Mouse (Mus musculus): Measurements from ENCODE around the gene H2al1g.
"Not testable (repeated sequence)": the region's sequence is repeated elsewhere in the genome, so short reads cannot be mapped to it uniquely, and the experiment has no call there.

Gene H2al1g

GRCm38 (mm10) chrX:11317956-11318355, at the start of gene H2al1g:
Gene H2al1g, plus strand, starts transcription at chrX:11318256.
- DNase-seq (ENCODE audit: low read depth, low spot score): not testable (repeated sequence)

DNA sequence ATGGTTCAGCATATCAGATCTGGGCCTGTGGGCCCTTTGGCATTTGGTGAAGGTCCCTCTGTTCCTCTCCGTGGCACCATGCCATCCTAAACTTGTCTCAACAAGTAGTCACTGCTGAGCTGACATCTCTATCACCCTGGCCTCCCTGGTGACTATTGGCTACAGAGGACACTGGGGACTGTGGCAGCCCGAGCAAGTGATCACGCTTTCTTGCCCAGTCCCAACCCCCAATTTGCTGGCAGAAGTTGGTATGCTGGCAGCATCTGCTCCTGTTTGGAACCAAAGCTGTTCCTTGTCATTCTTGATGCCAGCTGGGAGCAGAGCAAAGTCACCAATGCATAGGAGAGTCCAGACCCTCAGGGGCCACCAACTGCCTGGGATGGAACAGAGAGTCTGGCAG, 49.0 kb upstream of the H2al1g start:
- DNase-seq (ENCODE audit: low read depth, low spot score): no peak

GRCm38 (mm10) chrX:11273190-11273589, 44.9 kb upstream of the H2al1g start:
- DNase-seq (ENCODE audit: low read depth, low spot score): no peak

GRCm38 (mm10) chrX:11277083-11277482, 41.0 kb upstream of the H2al1g start:
- no peak for DNase-seq (ENCODE audit: low read depth, low spot score)

DNA sequence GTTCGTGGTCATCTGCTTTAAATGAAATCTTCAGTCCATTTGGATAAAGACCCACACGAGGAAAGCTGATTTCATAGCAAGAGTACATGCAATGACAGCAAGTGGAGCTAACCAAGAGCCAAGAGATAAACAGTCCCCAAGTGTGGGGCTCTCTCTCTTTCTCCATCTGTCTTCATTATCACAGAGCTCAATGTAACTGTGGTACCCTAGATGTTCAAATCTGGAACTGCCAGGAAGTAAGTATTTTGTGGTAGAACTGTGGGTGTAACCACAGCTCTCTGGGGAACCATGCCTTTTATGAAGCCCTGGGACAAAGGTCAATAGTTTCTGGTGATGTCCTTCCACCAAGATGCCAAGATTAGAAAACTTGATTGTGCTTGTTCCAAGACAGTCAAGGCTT, 37.3 kb upstream of the H2al1g start:
- DNase-seq (ENCODE audit: low read depth, low spot score): no peak

DNA sequence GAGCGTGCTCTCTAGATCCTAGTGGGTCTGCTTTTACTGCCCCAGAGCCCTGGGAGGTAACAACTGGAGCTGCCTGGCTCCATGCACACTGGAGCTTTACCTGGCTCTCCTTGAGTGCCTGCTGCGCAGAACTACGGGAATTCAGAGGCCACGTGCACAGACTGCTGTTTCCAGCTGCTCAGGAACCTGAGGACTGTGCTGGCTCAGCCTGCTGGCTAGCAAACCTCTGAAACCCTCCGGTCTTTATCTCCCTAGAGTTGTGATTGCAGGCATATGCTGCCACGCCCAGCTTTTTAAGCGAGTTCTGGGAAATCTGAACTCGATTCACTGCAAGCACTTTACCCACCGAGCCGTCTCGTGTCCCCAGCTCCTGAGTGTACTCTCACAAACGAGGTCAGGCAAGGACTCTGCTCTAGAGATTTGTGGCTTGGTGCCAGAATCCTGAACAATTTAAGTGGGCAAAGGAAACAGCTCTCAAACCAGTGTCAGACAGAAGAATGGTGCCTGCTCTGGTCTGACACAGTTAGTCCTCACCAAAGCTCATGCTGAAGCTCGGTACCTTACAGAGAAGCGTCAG, 29.7 kb upstream of the H2al1g start:
- DNase-seq (ENCODE audit: low read depth, low spot score): no peak

DNA sequence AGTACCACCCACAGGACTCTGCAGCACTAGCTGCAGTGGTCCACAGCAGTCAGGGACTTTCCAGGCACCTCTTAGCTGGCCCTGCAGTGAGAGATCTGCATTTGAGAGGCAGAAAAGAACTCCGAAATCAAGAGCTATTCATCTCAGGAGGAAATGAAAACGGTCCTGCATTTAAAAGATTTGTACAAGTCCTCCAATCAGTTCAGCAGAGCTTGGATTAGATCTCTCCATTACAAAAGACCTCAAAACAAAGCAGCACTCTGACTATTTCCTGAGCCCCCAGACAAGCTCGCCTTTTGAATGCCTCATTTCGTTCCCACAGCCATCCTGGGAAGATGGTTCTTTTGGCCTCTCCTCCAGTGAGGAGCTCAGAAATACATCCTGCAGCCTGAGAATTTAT, 28.8 kb upstream of the H2al1g start:
- no peak for DNase-seq (ENCODE audit: low read depth, low spot score)

DNA sequence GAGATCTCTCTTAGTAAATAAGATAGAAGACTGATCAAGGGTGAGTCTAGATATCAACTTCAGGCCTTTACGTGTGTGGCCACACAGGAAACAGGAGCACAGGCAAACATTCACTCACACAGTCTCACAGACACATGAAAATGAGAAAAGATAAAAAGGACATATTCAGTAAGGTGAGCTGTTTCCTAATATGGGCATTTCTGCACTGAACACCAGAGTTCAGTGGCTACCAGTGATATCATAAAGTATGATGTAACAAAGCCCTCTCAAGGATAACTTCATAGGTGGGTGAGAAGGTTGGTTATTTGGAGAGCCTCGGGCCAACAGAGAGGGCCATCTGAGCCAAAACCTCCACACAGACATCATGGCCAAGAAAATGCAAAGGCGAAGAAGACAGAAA, 19.1 kb upstream of the H2al1g start, which contains the start of gene H2al1a:
Gene H2al1a (plus strand): TSS at position 301 of the 400 bp plus-strand sequence.
- DNase-seq (ENCODE audit: low read depth, low spot score): not testable (repeated sequence)

GRCm38 (mm10) chrX:11302132-11302531, 15.9 kb upstream of the H2al1g start, which contains the start of gene H2al1b:
Gene H2al1b, plus strand, starts transcription at chrX:11302432.
- DNase-seq (ENCODE audit: low read depth, low spot score): not testable (repeated sequence)

GRCm38 (mm10) chrX:11305355-11305754, 12.7 kb upstream of the H2al1g start, which contains the start of gene H2al1c:
Gene H2al1c, plus strand, starts transcription at chrX:11305655.
- not testable (repeated sequence) for DNase-seq (ENCODE audit: low read depth, low spot score)

DNA sequence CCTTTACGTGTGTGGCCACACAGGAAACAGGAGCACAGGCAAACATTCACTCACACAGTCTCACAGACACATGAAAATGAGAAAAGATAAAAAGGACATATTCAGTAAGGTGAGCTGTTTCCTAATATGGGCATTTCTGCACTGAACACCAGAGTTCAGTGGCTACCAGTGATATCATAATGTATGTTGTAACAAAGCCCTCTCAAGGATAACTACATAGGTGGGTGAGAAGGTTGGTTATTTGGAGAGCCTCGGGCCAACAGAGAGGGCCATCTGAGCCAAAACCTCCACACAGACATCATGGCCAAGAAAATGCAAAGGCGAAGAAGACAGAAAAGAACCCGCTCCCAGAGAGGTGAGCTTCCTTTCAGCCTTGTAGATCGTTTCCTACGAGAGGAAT, 9.5 kb upstream of the H2al1g start, which contains the start of gene H2al1d:
Gene H2al1d (plus strand): TSS at position 301 of the 400 bp plus-strand sequence.
- not testable (repeated sequence) for DNase-seq (ENCODE audit: low read depth, low spot score)

- DNase-seq (ENCODE audit: low read depth, low spot score): not testable (repeated sequence)
Observed at GRCm38 (mm10) chrX:11311634-11312033, 6.4 kb upstream of the H2al1g start, which contains the start of gene H2al1e. Gene H2al1e, plus strand, starts transcription at chrX:11311934.

GRCm38 (mm10) chrX:11314858-11315257, 3.2 kb upstream of the H2al1g start, which contains the start of gene H2al1f:
Gene H2al1f, plus strand, starts transcription at chrX:11315158.
- not testable (repeated sequence) for DNase-seq (ENCODE audit: low read depth, low spot score)

- DNase-seq (ENCODE audit: low read depth, low spot score): not testable (repeated sequence)
Observed at GRCm38 (mm10) chrX:11321192-11321591, 3.1 kb downstream of the H2al1g start, which contains the start of gene H2al1h. Gene H2al1h, plus strand, starts transcription at chrX:11321492.

- DNase-seq (ENCODE audit: low read depth, low spot score): not testable (repeated sequence)
Observed at GRCm38 (mm10) chrX:11324359-11324758, 6.3 kb downstream of the H2al1g start, which contains the start of gene H2al1i. Gene H2al1i, plus strand, starts transcription at chrX:11324659.

DNA sequence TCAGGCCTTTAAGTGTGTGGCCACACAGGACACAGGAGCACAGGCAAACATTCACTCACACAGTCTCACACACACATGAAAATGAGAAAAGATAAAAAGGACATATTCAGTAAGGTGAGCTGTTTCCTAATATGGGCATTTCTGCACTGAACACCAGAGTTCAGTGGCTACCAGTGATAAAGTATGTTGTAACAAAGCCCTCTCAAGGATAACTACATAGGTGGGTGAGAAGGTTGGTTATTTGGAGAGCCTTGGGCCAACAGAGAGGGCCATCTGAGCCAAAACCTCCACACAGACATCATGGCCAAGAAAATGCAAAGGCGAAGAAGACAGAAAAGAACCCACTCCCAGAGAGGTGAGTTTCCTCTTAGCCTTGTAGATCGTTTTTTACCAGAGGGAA, 9.5 kb downstream of the H2al1g start, which contains the start of gene H2al1j:
Gene H2al1j (plus strand): TSS at position 301 of the 400 bp plus-strand sequence.
- DNase-seq (ENCODE audit: low read depth, low spot score): not testable (repeated sequence)

DNA sequence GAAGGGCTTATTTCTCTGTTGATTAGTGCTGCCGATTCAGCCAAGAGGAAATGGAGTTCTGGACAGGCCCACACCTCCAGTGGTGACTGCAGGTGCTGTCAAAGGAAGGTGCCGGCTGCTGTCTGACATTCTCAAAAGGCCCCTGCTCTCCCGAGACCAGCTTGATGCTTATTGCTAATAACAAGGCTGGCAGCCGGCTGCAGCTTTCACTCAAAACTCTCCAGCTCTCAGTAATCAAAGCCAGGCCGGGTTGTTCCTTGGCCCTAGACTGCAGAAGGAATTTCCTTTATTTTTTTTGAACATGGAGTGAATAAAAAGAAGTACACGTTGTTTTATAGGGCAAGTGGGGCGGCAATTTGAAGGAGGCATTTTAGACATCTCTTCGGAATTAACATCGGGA, 27.7 kb downstream of the H2al1g start:
- no peak for DNase-seq (ENCODE audit: low read depth, low spot score)

- DNase-seq (ENCODE audit: low read depth, low spot score): no peak
Observed at GRCm38 (mm10) chrX:11346756-11347155, 28.7 kb downstream of the H2al1g start.

DNA sequence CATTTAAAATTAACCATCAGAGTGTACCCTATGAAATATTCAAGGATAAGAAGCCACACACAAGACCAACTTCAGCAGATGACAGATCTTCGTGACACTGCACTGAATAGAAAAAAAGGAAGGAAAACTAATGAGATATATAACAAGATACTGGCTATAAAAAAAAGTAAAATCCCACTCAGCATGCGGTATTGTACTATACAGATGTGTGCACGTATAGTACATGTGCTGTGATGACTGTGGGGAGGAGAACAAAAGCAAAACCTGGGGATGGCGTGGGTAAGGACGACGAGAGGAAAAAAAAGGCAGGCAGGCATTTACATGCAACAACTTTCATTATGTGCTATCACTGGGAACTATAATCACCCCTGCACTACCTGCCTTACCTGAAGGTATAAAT, 42.8 kb downstream of the H2al1g start:
- DNase-seq (ENCODE audit: low read depth, low spot score): no peak

GRCm38 (mm10) chrX:11361261-11361660, 43.2 kb downstream of the H2al1g start:
- no peak for DNase-seq (ENCODE audit: low read depth, low spot score)

DNA sequence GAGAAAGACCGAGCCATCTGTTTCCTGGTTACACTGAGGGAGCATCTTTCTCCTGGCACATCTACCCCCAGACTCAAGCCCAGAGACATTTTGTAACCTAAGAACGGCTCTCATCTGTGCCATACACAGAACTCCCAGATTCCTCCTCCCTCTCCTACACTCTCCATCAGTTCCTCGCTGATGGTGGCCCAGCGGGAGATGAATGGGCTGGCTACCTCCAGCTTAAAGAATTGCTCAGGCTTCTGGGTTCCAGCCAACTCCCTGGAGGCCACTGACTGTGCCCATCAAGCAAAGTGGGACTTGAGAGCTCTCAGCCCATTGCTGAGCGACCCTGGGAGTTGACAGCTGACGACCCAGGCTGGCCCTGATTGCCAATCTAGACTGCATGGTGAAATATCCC, 45.8 kb downstream of the H2al1g start:
- no peak for DNase-seq (ENCODE audit: low read depth, low spot score)

- DNase-seq (ENCODE audit: low read depth, low spot score): no peak
Observed at GRCm38 (mm10) chrX:11365151-11365550, 47.1 kb downstream of the H2al1g start.
